Mouse (Mus musculus) kidney, adult 2 months (tissue): Measurements from ENCODE around the gene Tmem101.

ENCODE experiments used
- CTCF ChIP-seq: fragments of 200-500 bp; conservative IDR thresholded peaks from 2 replicates; pipeline ENCODE4 v1.5.1; 2011; ENCODE audit warnings: low read depth, mild to moderate bottlenecking, control low read depth, low read length, moderate library complexity, mixed read lengths; ENCODE audit not compliant: insufficient read depth, insufficient read length
- POLR2A ChIP-seq: fragments of 200-500 bp; IDR thresholded peaks from one replicate; pipeline ENCODE4 v1.6.1; 2011; ENCODE audit warnings: low read depth, low read length, control low read depth

GRCm38 (mm10) chr11:102193657-102194440 lies 37.6 kb upstream of the Tmem101 start:
- TF ChIP-seq CTCF = no peak
- TF ChIP-seq POLR2A = no peak
